Mouse (Mus musculus) spleen, postnatal 0 days (tissue): ENCODE measurements around the gene Gm8677. TPM values are rescaled to one million over a fixed set of nuclear protein-coding genes. Genes with fewer than 3 reads are reported as not detected.

ENCODE experiments used
- polyA plus RNA-seq: library from polyadenylated mRNA; unstranded; fragments of >200 nt; fragmentation: Nextera tagmentation; extraction: Ambion mirVana; gene quantifications from 2 replicates; pipeline ENCODE4 v1.2.1, GENCODE M21; 2015

Gm8677 gene
- not detected in 2 replicates for polyA plus RNA-seq

DNA sequence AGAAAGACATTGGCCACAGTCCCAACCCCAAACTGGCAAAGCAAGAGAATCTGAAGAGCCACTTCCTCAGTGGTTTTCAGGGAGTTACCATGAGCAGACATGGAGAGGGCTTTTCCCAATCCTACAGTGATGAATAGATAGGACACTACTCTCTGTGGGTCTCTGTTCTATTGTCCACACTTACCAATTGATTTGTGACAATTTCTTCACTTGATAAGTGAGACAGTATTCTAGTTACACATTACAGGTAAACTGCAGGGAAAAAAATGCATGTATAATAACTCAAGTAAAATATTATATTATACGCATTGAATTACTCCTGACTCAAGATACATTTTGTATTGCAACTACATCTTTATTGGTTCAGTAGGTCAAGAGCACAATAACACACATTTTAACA is at the start of gene Gm8677:
Gene Gm8677 (minus strand): TSS at position 101 of the 400 bp plus-strand sequence.

DNA sequence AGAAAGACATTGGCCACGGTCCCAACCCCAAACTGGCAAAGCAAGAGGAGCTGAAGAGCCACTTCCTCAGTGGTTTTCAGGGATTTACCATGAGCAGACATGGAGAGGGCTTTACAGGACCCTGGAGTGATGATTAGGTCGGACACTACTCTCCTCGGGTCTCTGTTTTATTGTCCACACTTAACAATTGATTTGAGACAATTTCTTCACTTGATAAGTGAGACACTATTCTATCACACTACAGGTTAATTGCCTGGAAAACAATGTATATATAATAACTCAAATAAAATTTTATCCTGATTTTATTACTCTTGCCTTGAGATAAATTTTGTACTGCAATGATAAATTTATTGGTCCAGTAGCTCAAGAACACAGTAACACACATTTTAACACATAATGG is 30.6 kb upstream of the Gm8677 start, which contains the start of gene Gm4201:
Gene Gm4201 (minus strand): TSS at position 101 of the 400 bp plus-strand sequence.

DNA sequence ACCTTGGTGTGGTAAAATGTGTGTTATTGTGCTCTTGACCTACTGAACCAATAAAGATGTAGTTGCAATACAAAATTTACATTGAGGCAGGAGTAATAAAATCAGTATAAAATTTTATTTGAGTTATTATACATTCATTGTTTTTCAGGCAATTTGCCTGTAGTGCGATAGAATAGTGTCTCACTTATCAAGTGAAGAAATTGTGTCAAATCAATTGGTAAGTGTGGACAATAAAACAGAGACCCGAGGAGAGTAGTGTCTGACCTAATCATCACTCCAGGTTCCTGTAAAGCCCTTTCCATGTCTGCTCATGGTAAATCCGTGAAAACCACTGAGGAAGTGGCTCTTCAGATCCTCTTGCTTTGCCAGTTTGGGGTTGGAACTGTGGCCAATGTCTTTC is 12.0 kb downstream of the Gm8677 start, which contains the start of gene Vmn1r152:
Gene Vmn1r152 (plus strand): TSS at position 301 of the 400 bp plus-strand sequence.

DNA sequence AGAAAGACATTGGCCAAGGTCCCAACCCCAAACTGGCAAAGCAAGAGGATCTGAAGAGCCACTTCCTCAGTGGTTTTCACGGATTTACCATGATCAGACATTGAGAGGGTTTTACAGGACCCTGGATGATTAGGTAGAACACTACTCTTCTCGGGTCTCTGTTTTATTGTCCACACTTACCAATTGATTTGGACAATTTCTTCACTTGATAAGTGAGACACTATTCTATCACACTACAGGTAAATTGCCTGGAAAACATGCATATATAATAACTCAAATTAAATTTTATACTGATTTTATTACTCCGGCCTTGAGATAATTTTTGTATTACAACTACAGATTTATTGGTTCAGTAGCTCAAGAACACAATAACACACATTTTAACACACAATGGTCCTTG is 35.1 kb downstream of the Gm8677 start, which contains the start of gene Vmn1r151:
Gene Vmn1r151 (minus strand): TSS at position 101 of the 400 bp plus-strand sequence.

Other genes with a start within 250 kb of the Gm8677 start
- not detected in 2 replicates for gene Gm4187, start 205.2 kb downstream of the Gm8677 start, polyA plus RNA-seq
- not detected in 2 replicates for gene Gm8660, start 163.8 kb downstream of the Gm8677 start, polyA plus RNA-seq
- not detected in 2 replicates for gene Vmn1r148, start 121.3 kb downstream of the Gm8677 start, polyA plus RNA-seq
- not detected in 2 replicates for gene Vmn1r149, start 96.7 kb downstream of the Gm8677 start, polyA plus RNA-seq
- gene Gm10665, start 70.8 kb downstream of the Gm8677 start, polyA plus RNA-seq = not detected in 2 replicates
- gene Vmn1r151, start 35.2 kb downstream of the Gm8677 start, polyA plus RNA-seq = not detected in 2 replicates
- gene Vmn1r152, start 11.9 kb downstream of the Gm8677 start, polyA plus RNA-seq = not detected in 2 replicates
- gene Gm4201, start 30.5 kb upstream of the Gm8677 start, polyA plus RNA-seq = not detected in 2 replicates
- gene Gm4565, start 53.2 kb upstream of the Gm8677 start, polyA plus RNA-seq = not detected in 2 replicates
- gene Vmn1r155, start 123.1 kb upstream of the Gm8677 start, polyA plus RNA-seq = not detected in 2 replicates
- gene Gm8693, start 157.4 kb upstream of the Gm8677 start, polyA plus RNA-seq = not detected in 2 replicates
- not detected in 2 replicates for gene Gm4567, start 184.8 kb upstream of the Gm8677 start, polyA plus RNA-seq
- not detected in 2 replicates for gene Vmn1r157, start 226.8 kb upstream of the Gm8677 start, polyA plus RNA-seq